Mouse (Mus musculus) cerebellum, adult 9-11 months (tissue): ENCODE measurements around the gene Jdp2.
"Not testable (repeated sequence)": the region's sequence is repeated elsewhere in the genome, so short reads cannot be mapped to it uniquely, and the experiment has no call there.

Experiments
- DNase-seq: peaks from one replicate; pipeline ENCODE4 v3.0.0; 2022

Gene Jdp2

DNA sequence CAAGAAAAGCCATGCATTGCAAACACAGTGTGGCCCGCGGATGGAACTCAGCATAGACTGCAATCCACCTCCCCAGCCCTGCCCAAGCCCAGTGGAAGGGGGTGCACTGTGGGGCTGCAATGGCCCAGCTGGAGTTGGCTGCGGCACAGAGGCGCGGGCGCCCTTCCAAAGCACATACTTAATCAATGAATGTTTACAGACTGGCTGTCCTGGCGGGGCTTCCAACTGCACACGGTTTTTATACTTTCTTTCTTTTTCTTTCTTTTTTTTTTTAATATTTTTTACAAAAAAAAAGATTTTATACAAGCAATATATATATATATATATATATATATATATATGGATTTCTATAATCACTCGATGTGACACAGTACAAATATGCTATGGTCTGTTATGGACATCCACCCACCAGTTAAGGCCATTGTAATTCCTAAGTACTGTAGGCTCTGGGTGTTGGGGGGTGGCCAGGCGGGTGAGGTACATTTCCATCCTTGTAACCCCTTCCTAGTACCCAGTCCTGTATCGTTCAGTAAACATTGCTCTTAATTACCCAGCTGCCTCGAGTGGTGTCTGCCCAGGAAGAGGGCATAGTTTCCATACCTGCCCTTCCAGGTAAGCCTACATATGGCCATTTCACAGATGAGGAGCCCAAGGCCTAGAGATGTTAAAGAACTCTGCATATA lies 40.6 kb downstream of the Jdp2 start:
- no peak for DNase-seq

DNA sequence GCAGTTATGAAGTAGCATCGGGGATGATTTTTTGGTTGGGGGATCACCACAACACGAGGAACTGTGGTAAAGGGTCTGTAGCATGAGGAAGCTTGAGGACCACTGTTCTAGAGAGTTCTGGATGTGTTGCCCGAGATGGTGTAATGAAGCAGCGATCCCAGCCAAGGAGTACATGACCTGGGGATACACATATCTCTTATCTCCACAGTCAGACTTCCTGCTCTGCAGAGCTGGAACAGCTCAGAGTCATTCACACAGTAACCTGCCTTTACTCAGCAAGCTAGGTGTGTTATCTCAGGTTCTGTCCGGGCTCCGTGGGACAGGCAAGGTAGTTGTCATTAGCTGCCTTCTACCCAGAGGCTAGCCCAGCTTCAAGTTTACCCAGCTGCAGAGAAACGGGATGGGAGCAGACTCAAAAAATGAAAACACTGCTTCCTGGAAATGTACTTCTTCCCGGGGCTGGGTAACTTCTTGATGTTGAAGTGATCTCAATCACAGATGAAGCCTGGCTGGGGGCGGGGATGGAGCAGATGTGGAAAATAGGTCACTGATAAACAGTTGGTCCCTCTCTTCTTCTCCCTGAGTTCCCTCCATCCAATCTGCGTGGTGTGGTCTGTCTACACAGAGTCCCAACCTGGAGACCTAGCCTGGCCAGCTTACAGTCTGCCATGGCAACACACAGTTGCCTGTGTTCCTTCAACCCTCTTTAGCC lies 42.2 kb downstream of the Jdp2 start:
- no peak for DNase-seq

DNA sequence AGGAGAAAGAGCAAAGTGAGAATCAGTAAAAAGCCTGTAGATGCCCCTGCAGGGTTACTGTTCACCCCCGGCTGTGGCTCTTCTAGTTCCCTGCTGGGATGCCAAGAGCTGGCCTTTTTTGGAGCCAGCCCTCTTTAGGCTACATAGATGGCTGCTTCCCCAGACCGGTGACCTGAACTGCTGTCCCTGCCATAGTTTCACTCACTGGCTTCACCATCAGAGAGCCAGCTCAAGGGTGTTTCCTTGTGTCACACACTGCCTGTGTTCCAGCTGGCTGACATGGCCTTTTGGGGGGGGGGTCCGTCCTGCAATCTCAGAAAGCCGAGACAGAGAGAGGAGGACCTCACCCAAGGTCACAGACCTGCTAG lies 42.7 kb downstream of the Jdp2 start:
- DNase-seq = no peak

DNA sequence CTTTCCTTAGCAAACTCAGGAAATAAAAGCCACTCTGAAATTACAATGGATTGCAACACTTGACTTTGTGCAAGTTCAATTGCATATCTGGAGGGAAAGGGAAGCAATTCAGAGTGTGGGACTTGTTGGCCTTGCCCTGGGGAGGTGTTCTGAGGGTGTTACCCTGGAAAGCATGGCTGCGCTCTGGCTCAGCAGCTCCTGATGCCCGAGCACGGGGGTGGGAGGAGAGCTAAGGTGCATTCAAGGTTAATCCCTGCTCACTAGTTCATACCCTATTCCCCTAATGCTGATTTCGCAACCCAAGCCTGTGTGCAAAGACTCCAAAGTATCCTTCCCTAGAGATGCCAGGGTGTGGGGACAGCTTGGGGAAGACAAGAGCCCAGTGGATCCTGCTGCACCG lies 44.9 kb downstream of the Jdp2 start:
- no peak for DNase-seq

DNA sequence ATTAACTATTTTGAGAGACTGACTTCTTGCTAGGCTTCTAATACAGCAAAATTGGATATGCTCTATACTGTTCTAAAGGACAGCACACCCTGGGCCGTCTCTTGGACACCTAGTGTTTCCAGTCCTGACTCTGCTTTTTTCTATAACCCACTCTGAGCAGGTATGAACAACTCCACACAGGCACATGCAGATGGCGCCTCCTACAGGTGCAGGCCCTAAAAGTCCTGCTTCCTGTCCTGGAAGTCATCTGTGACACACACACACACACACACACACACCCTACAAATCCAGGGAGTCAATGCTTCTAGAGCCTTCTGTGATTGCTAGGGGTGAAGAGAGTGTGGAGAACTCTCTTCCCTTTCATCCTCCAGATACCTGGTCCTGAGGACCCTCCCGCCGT lies 46.8 kb downstream of the Jdp2 start:
- DNase-seq = no peak

DNA sequence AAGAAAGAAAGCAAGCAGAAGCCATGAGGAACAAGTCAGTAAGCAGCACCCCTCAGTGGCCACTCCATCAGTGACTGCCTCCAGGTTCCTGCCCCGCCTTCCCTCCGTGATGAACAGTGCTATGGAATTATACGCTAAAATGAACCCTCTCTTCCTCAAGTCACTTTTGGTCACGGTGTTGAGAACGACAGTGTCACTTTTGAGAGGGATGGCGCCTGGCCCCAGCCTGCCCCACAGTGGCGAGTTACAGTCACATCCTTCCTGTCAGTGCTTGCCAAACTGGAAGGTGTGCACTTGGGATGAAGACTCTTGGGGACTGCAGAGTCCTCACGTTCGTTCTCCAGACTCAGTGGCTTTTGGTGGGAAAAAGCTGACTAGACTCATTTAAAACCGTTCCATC lies 48.5 kb downstream of the Jdp2 start:
- DNase-seq = no peak

DNA sequence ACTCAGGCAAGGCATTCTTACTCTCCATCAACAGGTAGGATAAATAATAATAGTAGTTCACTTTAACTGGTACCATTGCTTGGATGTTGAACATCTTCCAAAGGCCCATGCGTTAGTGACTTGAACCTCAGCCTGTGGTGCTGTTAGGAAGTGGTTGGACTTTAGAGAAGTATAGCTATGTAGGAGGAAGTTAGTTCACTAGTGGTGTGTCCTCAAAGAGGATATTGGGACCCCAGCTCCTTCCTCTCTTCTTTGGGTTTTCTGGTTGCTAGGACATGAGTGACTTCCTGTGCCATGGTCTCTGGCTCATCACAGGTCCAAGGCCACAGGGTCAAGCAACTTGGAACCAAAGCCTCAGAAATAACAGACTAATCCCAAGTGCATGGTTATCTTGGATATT lies 49.1 kb downstream of the Jdp2 start:
- no peak for DNase-seq

DNA sequence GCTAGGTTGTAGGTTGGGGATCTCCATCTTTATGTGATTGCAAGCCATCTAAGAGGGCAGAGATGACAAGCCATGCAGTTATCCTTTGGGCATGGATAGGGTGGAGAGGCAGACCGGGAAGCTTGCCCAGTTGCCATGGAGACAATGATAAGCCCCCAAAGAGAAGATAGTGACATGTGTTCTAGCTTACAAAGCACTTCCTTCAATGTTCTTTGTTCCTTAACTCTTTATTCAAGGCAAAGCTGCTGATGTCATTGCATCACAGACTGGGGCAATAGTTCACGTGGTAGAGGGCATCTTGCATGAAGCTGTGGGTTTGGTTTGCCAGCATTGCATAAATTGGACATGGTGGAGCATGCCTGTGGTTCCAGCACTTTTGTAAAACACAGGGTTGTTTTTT lies 60.5 kb downstream of the Jdp2 start:
- no peak for DNase-seq

DNA sequence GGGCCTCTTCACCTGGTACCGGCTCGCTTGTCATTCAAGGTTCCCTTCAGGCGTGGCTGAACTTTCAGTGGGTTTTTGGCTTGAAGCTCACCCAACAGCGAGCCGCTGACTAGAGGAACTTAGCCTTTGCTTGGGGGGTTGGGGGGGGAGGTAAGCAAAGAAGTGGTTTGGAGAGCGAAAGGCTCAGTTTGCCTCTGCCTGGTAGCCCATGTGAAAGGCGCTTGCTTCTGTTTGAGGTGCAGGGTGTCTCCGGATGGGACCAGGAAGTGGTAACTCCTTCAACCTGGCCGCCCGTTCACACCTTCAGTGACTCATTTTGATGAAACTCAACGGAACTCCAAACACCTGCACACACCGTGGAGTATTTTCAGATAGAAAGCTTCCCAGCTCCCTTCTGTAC lies 62.0 kb downstream of the Jdp2 start:
- DNase-seq = no peak

DNA sequence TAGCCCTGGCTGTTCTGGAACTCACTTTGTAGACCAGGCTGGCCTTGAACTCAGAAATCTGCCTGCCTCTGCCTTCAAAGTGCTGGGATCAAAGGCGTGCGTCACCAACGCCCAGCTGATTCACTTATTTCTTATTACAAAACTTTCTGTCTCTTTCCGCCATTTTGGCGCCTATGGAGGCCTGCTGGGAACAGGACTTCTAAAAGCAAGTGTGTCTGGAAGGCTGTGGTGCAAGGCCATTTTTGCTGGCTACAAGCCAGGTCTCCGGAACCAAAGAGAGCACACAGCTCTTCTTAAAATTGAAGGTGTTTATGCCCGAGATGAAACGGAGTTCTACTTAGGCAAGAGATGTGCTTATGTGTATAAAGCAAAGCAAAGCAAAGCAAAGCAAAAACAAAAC lies 63.4 kb downstream of the Jdp2 start:
- not testable (repeated sequence) for DNase-seq

DNA sequence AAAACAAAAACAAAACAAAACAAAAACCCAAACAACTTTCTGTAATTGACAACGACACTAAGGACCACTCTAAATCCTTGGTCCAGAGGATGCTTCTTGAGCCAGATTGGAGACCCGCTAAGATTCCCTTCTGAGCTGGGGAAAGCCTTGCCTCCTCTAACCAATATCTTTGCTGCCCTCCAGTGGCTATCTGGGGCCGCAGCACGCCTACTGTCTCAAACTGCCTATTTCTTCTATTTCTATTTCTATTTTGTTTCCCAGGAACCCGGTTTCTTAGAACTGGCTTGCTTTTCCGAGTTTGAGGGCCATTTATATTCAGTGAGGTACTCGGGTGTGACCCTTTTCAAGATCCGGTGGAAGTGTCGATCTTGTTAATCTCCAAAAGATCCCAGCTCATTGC lies 64.1 kb downstream of the Jdp2 start:
- peak; percentile 58 for DNase-seq

DNA sequence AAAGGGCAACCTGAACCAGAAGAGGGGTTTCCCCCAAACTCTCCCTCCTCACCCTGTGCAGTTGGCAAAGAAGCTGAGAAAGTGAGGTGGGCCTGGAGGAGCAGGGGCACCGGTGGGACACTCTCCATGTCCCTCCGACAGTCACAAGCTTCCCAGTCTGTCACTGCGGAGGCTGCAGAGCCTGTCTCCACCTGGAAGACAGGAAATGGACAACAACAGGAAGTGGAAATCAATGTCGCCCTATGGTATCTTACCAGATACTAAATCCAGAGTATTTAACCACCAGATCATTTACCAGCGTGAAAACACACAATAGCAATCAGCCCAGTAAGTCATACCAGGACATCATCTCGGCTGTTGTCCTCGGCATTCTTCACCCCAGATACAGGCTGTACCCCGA lies 67.3 kb downstream of the Jdp2 start:
- DNase-seq = no peak

DNA sequence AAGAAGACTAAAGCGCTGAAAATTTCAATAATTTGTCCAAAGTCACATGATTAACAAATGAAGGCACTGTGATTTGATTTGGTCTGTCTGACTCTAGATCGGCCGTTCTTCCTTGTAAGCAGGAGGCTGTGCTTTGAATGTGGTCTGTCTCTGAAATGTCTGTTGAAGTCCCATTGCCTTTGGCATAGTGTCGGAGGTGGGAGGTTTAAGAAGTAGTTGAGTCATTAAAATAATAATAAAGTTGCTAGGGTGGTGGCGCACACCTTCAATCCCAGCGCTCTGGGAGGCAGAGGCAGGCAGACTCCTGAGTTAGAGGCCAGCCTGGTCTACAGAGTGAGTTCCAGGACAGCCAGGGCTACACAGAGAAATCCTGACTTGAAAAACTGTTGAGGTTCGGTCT lies 68.2 kb downstream of the Jdp2 start:
- no peak for DNase-seq

DNA sequence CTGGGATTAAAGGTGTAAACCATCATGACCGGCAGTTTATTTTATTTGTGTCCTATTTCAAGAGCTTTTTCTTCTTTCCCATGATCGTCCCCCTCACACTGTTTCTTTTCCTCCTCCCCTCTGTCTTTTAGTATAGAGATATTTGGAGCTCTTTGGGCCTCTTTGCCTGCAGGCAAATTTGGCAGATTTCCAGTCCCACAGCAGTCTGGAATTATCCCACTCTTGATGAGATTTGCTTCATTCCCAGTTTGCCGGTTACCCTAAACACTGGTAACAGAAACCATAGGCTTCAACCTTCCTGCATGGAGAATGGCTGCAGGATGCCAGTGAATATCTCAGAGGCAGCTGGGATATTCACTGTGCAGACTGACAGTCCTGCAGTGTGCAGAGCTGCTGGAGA lies 69.9 kb downstream of the Jdp2 start:
- DNase-seq = no peak

DNA sequence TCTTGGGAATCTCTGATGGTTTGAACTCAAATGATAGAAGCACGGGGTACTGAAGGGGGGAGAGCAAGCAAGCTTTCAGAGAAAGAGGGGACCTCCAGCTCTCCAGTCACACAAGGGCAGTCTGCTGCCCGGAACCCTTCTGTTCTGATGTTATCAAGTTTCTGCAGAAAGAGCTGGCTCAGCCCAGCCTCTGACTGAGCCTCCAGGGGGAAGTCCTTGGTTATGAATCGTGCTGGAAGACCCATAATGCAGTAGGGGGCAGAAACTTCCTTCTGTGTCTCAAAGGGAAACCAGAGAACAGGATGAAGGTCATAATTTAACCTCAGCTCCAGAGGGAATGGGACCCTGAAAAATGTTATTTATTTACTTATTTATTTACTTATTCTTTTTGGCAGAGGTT lies 71.3 kb downstream of the Jdp2 start:
- DNase-seq = no peak

DNA sequence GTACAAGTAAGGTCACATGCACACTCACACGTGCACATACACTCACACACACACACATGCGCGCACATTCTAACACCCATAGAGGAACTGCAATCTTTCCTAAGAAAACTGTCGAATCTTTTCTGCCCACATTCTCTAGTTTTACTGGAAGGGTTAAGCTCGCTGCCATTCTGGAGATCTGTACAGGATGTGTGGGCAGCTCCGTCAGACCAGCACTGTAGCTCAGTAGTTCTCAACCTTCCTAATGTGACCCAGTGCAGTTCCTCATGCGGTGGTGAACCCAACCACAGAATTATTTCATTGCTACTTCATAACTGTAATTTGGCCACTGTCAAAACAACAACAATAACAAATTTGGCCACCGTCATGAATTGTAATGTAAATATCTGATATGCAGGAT lies 75.1 kb downstream of the Jdp2 start:
- no peak for DNase-seq

DNA sequence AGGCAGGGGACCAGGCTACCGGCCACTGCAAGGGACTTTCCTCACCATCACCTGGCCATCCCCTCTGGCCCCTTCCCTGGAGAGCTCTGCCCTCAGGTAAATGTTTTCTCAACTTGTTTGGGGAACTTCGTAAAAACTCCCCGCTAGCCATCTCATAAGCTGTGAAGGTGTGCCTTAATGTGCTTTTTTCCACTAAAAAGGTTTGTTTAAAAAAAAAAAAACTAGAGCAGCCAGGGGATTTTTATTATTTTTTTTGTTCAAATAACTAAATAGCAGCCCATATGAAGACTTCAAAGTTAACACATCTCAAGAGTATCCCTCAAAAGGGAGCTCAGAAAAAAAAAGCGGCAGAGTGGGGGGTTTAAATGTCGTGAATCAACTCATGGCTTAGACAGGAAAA lies 80.3 kb downstream of the Jdp2 start:
- DNase-seq = no peak

DNA sequence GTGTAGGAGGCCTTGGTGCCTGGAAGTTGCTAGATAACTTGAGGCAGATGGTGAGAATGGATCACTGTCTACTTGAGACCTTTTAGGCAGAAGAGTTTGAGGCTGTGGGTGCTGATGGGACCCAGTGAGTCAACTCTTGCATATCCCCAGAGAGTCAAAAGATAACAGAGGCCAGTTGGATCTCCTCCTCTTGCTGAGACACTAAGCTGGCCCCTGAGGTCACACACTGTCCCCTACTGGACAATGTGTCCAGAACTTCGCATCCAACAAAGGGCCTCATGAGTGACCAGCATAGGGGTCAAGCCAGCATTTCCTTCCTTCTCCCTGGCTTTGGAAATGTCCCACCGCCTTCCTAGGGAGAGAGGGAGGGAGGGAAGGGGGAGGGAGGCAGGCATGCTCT lies 81.0 kb downstream of the Jdp2 start:
- no peak for DNase-seq

DNA sequence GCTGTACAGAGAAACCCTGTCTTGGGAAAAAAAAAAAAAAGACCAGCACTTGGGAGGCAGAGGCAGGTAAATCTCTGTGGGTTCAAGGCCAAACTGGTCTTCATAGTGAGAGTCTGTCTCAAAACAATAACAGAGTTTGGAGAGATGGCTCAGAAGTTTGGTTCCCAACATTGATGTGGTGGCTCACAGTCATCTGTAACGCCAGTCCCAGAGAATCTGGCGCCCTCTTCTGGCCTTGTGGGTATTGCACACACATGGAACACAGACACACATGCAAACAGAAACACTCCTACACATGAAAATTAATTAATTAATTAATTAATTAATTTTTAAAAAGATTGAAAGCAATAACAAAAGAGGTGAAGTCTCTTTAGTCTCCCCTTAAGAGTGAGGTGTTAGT lies 83.5 kb downstream of the Jdp2 start:
- no peak for DNase-seq

DNA sequence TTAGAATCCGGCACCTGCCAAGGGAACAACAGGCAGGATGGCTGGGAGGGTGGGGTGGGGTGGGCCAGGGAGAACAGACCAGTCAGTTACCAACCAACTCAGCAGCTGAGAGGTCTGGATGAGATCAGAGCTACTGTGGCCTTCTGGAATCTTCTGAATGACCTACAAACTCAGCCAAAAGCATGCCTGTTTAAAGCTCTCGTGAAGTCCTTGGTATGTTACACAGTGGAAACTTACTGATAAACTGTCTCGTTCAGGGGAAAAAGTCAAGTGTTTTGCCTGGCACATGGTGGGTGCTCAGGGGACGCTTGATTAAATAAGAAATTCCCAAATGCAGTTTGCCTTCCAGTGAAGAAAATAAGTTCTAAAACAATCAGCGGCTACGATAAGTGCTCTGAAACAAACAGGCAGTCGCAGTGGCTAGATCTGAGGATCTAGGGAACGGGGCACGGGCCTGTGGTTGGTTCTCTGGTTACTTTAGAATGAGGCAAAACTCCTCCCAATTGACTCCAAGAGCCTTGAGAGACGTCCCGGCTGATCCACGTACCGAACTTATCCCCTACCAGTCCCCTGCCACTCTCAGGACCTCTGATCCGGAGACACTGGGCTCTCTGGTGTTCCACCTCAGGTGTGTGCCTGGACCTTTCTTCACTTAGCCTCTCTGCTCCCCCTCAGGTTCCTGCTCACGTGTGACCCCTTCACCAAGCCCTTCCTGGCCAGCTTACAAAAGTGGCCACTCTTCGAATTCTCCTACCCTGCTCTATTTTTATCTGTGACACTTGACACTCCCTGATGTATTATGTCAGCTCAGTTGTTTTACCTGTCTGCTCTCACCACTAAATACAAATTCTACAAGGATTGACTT lies 85.8 kb downstream of the Jdp2 start:
- no peak for DNase-seq

DNA sequence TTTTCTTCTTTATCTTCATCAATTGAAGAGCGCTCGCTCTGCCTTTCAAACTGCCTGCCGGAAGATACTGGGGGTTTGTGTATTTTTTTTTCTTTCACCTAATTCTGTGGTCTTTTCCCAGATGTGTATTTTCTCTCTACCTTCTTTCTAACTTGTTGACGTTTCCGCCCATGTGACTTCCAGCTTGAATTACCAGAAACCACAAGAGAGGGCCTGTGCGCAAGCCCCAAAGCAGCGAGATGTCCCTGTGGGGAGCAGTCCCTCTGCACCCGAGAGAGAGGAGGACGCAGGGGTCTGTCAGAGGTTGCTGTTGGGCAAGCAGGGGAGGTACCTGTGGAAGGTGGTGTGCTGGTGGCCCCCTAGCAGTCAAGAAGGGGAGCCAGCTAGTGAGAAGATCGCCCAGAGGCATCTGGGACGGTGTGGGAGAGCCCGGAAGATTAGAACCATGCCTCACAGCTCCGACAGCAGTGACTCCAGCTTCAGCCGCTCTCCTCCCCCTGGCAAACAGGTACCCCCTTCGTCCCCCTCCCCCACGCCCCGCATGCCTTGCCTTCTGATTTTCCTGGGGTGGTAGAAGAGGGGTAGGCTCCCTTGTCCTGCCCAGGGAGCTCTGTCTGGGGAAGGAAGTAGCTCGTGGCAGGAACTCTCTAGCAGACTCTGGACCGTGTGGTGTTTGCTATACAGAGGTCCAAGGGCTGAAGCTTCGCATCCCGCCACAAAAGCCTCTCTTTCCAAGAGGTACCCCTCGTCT lies 87.8 kb downstream of the Jdp2 start, which contains the start of gene Batf:
Batf (plus strand) TSS at position 204 of the 751 bp plus-strand sequence.
- DNase-seq = no peak

DNA sequence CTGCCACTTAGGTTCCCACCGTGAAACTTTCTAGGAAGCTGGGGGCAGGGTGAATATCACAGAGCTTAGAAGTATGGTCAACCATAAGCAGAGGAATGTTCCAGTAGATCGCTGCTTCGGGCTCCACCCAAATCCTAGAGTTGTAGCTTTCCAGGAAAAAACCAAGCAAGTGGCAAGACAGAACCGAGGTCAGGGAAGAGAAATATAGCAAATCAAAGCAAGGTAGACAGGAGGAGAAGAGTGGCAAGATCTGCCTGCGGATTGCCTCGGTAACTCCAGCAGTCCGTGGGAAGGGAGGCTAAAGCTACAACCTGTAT lies 88.3 kb downstream of the Jdp2 start:
- DNase-seq = no peak

DNA sequence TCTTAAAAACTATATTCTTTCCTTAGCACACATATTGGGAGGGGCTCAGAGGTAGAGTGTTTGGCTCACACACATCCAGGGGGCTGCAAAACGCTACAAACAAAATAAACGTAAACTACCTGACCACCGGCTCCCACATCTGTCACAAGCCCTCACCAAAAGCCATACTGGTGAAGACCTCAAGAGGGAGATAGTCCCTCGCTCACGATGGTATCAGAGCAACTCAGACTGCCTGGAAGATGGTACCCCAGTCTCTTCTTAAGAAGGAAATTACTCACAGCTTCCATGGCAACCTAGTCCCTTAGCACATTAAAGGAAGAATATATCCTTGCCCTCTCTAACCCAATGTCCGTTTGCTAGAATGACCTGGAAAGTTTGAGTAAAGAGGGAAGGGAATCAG lies 89.0 kb downstream of the Jdp2 start:
- no peak for DNase-seq
